Mouse (Mus musculus): ENCODE data around the gene Fgd5. TPM values are rescaled to one million over a fixed set of nuclear protein-coding genes. Genes with fewer than 3 reads are reported as not detected.

Gene Fgd5
- polyA plus RNA-seq, 1 experiment from 2014 or later = 8.0 TPM

DNA sequence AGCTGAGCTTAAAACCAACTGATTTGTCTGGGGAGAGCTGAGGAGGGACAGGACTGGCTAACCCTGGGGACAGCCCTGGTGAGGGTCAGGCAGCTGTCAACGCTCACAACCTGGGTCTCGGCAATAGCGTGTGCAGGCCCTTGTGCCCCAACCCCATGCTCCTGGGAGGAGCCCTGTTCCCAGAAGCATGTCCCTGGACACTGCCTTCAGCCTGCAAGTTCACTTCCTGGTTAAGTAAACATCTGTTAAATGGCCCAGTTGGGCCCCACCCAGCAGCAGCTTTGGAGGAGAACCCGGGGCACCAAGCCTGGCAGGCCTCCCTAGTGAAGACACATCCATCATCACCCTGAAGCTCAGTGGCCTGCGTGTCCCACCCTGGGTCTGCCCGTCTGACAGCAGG lies 56.0 kb downstream of the Fgd5 start:
- Histone ChIP-seq H3K4me1 (replicated peaks; ENCODE audit: control insufficient read depth, insufficient read depth, low read length) (no peaks in the 10 kb centered on the region; the same call in 1 of the 2 replicates), H3K27me3 (replicated peaks; ENCODE audit: control insufficient read depth, insufficient read depth, low read length) (no peaks in the 10 kb centered on the region), H3K36me3 (ENCODE audit: control insufficient read depth, insufficient read depth, low read length) (no peaks in the 10 kb centered on the region), H3K4me2 (no peak overlapping the region), H3K27ac (ENCODE audit: low read depth, low read length) (no peak overlapping the region), H3K9ac (ENCODE audit: low read depth, low read length) (no peak overlapping the region), H3K4me3 (ENCODE audit: low read depth, low read length) (no peak overlapping the region), H3K9me3 (ENCODE audit: control insufficient read depth, low read length) (no peaks in the 10 kb centered on the region)
- DNase-seq (ENCODE audit: low spot score) (no peak), ATAC-seq (replicated peaks; ENCODE audit: low FRiP score) (no peak)
- WGBS = 59% methylated on average over 6 of the region's 6 CpGs

DNA sequence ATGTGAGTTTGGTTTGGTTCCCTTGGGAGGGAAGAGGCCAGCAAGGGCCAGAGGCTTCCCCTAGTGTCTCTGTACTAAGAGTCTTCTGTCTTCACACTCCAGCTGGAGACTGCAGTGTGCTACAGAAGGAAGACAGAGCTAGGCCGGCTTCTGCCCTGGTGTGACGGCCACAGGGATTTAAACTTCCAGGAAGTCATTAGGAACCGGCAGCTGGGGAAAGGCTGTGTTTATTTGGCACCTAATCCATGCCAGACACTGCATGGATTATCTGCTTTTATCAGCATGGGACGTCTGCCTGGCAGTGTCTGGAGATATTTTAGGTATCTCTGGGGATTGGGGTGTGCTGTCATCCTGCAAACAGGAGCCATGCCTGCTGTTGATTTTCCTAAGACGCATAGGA lies 57.7 kb downstream of the Fgd5 start:
- Histone ChIP-seq H3K4me2 (no peak overlapping the region), H3K4me3 (ENCODE audit: low read depth, low read length) (no peak overlapping the region), H3K36me3 (ENCODE audit: control insufficient read depth, insufficient read depth, low read length) (no peaks in the 10 kb centered on the region), H3K27me3 (replicated peaks; ENCODE audit: control insufficient read depth, insufficient read depth, low read length) (no peaks in the 10 kb centered on the region), H3K9me3 (ENCODE audit: control insufficient read depth, low read length) (no peaks in the 10 kb centered on the region), H3K9ac (ENCODE audit: low read depth, low read length) (no peak overlapping the region), H3K27ac (ENCODE audit: low read depth, low read length) (no peak overlapping the region; the same call in 1 of the 2 replicates), H3K4me1 (replicated peaks; ENCODE audit: control insufficient read depth, insufficient read depth, low read length) (no peaks in the 10 kb centered on the region; the same call in 1 of the 2 replicates)
- 44% methylated on average over 5 of the region's 5 CpGs for WGBS
- DNase-seq (ENCODE audit: low spot score) (no peak), ATAC-seq (replicated peaks; ENCODE audit: low FRiP score) (no peak)

DNA sequence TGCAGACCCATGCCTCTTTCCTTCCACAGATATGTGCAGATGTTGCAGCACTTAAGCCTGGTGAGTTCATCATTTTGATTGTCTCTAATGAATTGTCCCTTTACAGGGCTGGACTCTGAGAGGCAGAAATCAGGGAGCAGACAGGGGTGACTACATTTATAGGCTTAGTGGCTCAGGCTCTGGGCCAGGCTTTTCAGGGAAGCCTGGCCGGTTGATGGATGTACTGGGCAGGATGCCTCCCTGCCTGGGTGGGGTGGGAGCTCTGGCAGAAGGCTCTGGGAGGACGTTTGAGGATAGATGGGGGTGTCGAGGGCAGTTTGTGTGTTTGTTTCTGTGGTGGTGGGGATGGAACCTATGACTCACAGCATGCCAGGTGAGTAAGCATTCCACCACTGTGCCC lies 59.5 kb downstream of the Fgd5 start:
- WGBS = 65% methylated on average over 3 of the region's 3 CpGs
- H3K4me1 ChIP-seq (replicated peaks; ENCODE audit: control insufficient read depth, insufficient read depth, low read length) = peaks cover 2% of the 10 kb centered on the region; the same call in 1 of the 2 replicates
- DNase-seq (ENCODE audit: low spot score) (no peak), ATAC-seq (replicated peaks; ENCODE audit: low FRiP score) (no peak)
- H3K36me3 ChIP-seq (ENCODE audit: control insufficient read depth, insufficient read depth, low read length) = no peaks in the 10 kb centered on the region
- H3K27ac ChIP-seq (ENCODE audit: low read depth, low read length) = no peak overlapping the region
- H3K27me3 ChIP-seq (replicated peaks; ENCODE audit: control insufficient read depth, insufficient read depth, low read length) = no peaks in the 10 kb centered on the region
- no peak overlapping the region for H3K4me2 ChIP-seq
- H3K9me3 ChIP-seq (ENCODE audit: control insufficient read depth, low read length) = no peaks in the 10 kb centered on the region
- H3K9ac ChIP-seq (ENCODE audit: low read depth, low read length) = no peak overlapping the region
- no peak overlapping the region for H3K4me3 ChIP-seq (ENCODE audit: low read depth, low read length)

DNA sequence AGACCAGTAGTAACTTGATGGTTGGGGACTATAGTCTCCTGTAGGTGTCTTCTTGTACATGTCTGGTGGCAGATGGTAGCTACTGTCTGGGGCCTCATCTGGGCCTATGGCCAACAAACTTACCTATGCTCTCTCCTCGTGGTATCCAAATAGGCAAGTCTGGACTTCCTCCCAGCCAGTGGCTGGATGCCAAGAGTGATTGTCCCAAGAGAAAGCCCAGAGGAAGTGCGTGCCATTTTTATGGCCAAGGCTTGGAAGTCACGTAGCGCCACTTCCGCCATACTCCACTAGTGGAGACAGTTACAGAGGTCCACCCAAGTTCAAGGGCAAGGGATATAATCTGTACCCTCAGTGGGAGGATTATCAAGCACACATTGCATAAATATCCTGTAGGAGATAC lies 62.6 kb downstream of the Fgd5 start:
- no peaks in the 10 kb centered on the region for H3K9me3 ChIP-seq (ENCODE audit: control insufficient read depth, low read length)
- no peak overlapping the region for H3K27ac ChIP-seq (ENCODE audit: low read depth, low read length)
- no peaks in the 10 kb centered on the region for H3K27me3 ChIP-seq (replicated peaks; ENCODE audit: control insufficient read depth, insufficient read depth, low read length)
- no peaks in the 10 kb centered on the region for H3K36me3 ChIP-seq (ENCODE audit: control insufficient read depth, insufficient read depth, low read length)
- DNase-seq (ENCODE audit: low spot score) (no peak), ATAC-seq (replicated peaks; ENCODE audit: low FRiP score) (no peak)
- peaks cover 3% of the 10 kb centered on the region; the same call in 1 of the 2 replicates for H3K4me1 ChIP-seq (replicated peaks; ENCODE audit: control insufficient read depth, insufficient read depth, low read length)
- no peak overlapping the region for H3K4me2 ChIP-seq
- WGBS = 85% methylated on average over 5 of the region's 5 CpGs
- no peak overlapping the region for H3K9ac ChIP-seq (ENCODE audit: low read depth, low read length)
- no peak overlapping the region for H3K4me3 ChIP-seq (ENCODE audit: low read depth, low read length)

DNA sequence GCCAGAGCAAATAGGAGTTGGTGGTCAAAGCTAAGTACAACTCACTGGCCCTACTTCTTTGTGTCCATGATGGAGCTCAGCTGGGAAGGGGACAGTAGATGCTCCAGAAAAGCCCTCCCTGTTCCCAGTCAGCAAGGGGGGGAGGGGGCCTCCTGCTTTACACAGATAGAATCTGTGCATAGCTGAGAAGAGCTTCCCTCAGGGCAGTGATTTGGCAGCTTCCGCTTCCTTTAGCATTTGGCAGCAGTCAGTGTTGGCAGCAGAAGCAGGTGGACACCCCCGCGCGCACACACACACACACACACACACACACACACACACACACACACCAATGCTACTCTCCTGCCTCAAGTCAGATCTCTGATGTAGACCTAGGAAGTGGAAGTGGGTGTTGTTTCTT lies 63.4 kb downstream of the Fgd5 start:
- H3K4me3 ChIP-seq (ENCODE audit: low read depth, low read length) = no peak overlapping the region

DNA sequence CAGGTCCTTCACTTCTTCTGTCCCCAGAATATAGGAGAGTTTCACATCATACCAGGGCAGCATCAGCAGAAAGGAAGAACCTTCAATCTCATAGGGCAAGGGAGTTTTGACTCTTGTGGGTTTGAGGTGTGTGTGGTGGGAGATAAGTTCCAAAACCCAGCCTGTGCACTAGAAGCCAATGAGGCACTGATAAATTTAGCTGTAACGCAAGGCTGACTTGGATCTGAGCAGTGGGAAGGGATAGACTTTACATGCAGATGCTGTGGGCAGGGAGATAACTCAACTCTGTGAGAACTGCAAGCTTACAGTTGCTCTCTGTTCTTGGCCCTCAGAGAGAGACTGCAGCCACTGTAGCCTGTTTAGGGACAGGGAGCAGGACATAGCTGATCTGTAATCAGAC lies 64.2 kb downstream of the Fgd5 start:
- no peak overlapping the region for H3K9ac ChIP-seq (ENCODE audit: low read depth, low read length)
- H3K36me3 ChIP-seq (ENCODE audit: control insufficient read depth, insufficient read depth, low read length) = no peaks in the 10 kb centered on the region
- no peaks in the 10 kb centered on the region for H3K27me3 ChIP-seq (replicated peaks; ENCODE audit: control insufficient read depth, insufficient read depth, low read length)
- H3K9me3 ChIP-seq (ENCODE audit: control insufficient read depth, low read length) = no peaks in the 10 kb centered on the region
- no peak overlapping the region for H3K4me3 ChIP-seq (ENCODE audit: low read depth, low read length)
- no peak overlapping the region for H3K27ac ChIP-seq (ENCODE audit: low read depth, low read length)
- H3K4me2 ChIP-seq = no peak overlapping the region
- ATAC-seq (replicated peaks; ENCODE audit: low FRiP score) (peak; percentile 84), DNase-seq (ENCODE audit: low spot score) (no peak)
- H3K4me1 ChIP-seq (replicated peaks; ENCODE audit: control insufficient read depth, insufficient read depth, low read length) = peaks cover 3% of the 10 kb centered on the region; the same call in 1 of the 2 replicates
- WGBS = 43% methylated on average over 1 of the region's 1 CpGs

More for the DNA sequence above, 63.4 kb downstream of the Fgd5 start:
- H3K9ac ChIP-seq (ENCODE audit: low read depth, low read length) = no peak overlapping the region
- ATAC-seq (replicated peaks; ENCODE audit: low FRiP score) (no peak), DNase-seq (ENCODE audit: low spot score) (no peak)
- WGBS = 86% methylated on average over 4 of the region's 4 CpGs
- no peaks in the 10 kb centered on the region for H3K9me3 ChIP-seq (ENCODE audit: control insufficient read depth, low read length)
- H3K4me2 ChIP-seq = no peak overlapping the region
- H3K36me3 ChIP-seq (ENCODE audit: control insufficient read depth, insufficient read depth, low read length) = no peaks in the 10 kb centered on the region
- H3K27ac ChIP-seq (ENCODE audit: low read depth, low read length) = no peak overlapping the region
- no peaks in the 10 kb centered on the region for H3K27me3 ChIP-seq (replicated peaks; ENCODE audit: control insufficient read depth, insufficient read depth, low read length)
- peaks cover 3% of the 10 kb centered on the region; the same call in 1 of the 2 replicates for H3K4me1 ChIP-seq (replicated peaks; ENCODE audit: control insufficient read depth, insufficient read depth, low read length)

DNA sequence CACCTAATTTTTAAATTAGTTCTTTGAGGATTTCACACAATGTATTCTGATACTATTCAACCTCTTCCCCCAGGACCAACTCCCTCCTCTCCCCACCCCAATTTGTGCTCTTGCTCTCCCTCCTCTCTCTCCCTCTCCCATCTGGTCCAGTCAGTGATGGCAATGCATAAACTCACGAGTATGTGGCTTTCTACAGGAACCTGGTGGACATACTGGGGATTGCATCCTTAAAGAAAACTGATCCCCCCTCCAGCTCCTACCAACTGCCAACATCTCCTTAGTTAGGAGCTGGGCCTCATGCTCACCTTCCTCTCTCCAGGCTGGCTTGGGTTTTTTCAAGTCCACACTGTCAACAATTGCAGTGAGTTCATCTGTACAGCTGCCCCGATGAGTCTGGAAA lies 79.1 kb downstream of the Fgd5 start:
- Histone ChIP-seq H3K9me3 (ENCODE audit: control insufficient read depth, low read length) (no peaks in the 10 kb centered on the region), H3K4me2 (no peak overlapping the region), H3K27me3 (replicated peaks; ENCODE audit: control insufficient read depth, insufficient read depth, low read length) (no peaks in the 10 kb centered on the region), H3K4me1 (replicated peaks; ENCODE audit: control insufficient read depth, insufficient read depth, low read length) (no peaks in the 10 kb centered on the region), H3K9ac (ENCODE audit: low read depth, low read length) (no peak overlapping the region), H3K4me3 (ENCODE audit: low read depth, low read length) (no peak overlapping the region), H3K27ac (ENCODE audit: low read depth, low read length) (no peak overlapping the region), H3K36me3 (ENCODE audit: control insufficient read depth, insufficient read depth, low read length) (no peaks in the 10 kb centered on the region)
- ATAC-seq (replicated peaks; ENCODE audit: low FRiP score) (no peak), DNase-seq (ENCODE audit: low spot score) (no peak)
- WGBS = 52% methylated on average over 2 of the region's 2 CpGs

DNA sequence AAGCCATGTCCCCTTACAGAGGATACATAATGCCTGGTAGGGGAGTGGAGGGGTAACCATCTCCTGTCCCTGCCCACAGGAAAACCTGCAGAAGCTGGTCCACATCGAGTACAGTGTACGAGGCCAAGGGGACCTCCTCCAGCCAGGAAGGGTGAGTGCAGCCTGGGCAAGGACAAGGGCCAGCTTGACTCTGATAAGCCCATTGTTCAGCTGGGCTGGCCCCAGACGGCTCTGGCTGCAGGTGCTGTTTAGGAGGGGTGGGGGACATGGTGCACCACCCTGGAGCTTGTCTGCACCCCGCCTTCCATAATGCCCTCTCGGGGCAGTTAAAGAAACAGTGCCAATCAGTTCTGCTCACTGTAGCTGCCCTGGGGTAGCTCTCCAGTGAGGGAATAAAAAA lies 83.0 kb downstream of the Fgd5 start:
- no peak overlapping the region for H3K9ac ChIP-seq (ENCODE audit: low read depth, low read length)
- no peak overlapping the region for H3K4me2 ChIP-seq
- no peaks in the 10 kb centered on the region for H3K4me1 ChIP-seq (replicated peaks; ENCODE audit: control insufficient read depth, insufficient read depth, low read length)
- H3K36me3 ChIP-seq (ENCODE audit: control insufficient read depth, insufficient read depth, low read length) = no peaks in the 10 kb centered on the region
- DNase-seq (ENCODE audit: low spot score) = no peak
- no peaks in the 10 kb centered on the region for H3K9me3 ChIP-seq (ENCODE audit: control insufficient read depth, low read length)
- ATAC-seq (replicated peaks; ENCODE audit: low FRiP score) = no peak
- H3K4me3 ChIP-seq (ENCODE audit: low read depth, low read length) = no peak overlapping the region
- H3K27me3 ChIP-seq (replicated peaks; ENCODE audit: control insufficient read depth, insufficient read depth, low read length) = no peaks in the 10 kb centered on the region
- no peak overlapping the region for H3K27ac ChIP-seq (ENCODE audit: low read depth, low read length)
- WGBS = 61% methylated on average over 5 of the region's 5 CpGs

DNA sequence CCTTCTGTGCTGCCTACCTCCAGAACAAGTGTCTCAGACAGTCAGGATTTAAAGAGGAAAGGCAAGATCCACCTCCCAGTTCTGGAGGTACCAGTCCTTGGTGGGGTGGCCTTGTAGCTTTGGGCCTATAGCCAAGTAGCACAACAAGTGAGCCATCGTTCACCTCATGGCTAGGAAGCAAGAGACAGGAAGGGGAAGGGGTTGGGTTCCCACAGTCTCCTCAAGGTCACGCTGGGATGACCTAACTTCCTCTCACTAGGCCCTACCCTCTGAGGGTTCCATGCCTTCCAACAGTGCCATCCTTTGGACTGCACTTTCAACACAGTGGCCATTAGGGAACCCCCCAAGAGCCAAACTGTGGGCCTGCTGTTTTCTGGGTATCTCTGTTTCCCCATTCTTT lies 84.8 kb downstream of the Fgd5 start:
- Histone ChIP-seq H3K4me2 (no peak overlapping the region), H3K27me3 (replicated peaks; ENCODE audit: control insufficient read depth, insufficient read depth, low read length) (no peaks in the 10 kb centered on the region), H3K9ac (ENCODE audit: low read depth, low read length) (no peak overlapping the region), H3K27ac (ENCODE audit: low read depth, low read length) (no peak overlapping the region), H3K4me3 (ENCODE audit: low read depth, low read length) (no peak overlapping the region), H3K36me3 (ENCODE audit: control insufficient read depth, insufficient read depth, low read length) (no peaks in the 10 kb centered on the region), H3K4me1 (replicated peaks; ENCODE audit: control insufficient read depth, insufficient read depth, low read length) (no peaks in the 10 kb centered on the region), H3K9me3 (ENCODE audit: control insufficient read depth, low read length) (no peaks in the 10 kb centered on the region)
- 55% methylated on average over 2 of the region's 2 CpGs for WGBS
- ATAC-seq (replicated peaks; ENCODE audit: low FRiP score) (no peak), DNase-seq (ENCODE audit: low spot score) (no peak)
